Mouse (Mus musculus) CH12F3 (cell line): ENCODE results near the gene Amot.

Source experiments
- in situ Hi-C: fragments of 300-500 bp; cut with MboI; formaldehyde crosslinking; loops from 2 replicates; pipeline ENCODE4 v1.14.3; 2020; ENCODE audit warnings: low sequenced_read_pairs

Amot gene

GRCm38 (mm10) chrX:145482383-145482782 lies 22.6 kb downstream of the Amot start:
- in situ Hi-C loops: no loop called here

DNA sequence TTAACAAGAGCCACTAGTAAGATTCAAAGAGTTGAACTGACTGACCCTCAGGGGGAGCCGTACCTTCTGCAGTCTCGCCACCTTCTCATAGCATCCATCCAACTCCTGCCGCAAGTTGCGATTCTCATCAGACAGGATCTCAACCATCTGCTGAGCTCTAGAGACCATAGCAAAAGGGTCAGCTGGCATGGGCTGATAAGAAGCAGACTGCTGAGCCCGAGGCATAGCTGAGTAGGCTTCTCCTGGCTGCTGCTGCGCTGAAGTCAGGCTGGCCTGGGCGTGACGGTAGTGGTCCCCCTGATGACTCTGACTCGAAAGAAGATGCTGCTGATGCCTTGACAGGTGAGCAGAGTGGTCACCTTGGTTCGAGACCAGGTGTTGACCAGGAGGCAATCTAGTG lies 25.0 kb downstream of the Amot start:
- in situ Hi-C loops: no loop called here

DNA sequence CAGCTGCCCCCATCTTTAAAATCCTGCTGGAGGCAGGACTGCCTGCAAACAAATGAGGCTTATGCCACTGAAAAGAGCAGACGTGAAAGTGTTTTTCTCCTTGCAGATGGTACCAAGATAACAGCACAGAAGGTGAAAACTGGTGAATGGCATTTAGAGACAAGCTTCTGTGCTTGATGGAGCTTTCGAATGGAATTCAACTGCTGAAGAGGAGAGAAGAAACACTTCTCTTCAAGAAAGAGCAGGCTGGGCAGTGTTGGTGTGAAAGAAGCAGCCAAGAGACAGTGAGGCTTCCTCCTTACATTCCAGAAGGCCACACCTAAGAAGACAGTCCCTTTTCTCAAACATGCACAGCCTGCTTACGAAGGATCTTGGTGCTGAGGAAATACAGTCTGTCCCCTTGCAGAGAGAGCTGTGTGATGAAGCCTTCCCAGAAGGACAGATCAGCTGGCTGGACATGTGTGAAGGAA lies 27.2 kb downstream of the Amot start:
- in situ Hi-C loops: no loop called here

DNA sequence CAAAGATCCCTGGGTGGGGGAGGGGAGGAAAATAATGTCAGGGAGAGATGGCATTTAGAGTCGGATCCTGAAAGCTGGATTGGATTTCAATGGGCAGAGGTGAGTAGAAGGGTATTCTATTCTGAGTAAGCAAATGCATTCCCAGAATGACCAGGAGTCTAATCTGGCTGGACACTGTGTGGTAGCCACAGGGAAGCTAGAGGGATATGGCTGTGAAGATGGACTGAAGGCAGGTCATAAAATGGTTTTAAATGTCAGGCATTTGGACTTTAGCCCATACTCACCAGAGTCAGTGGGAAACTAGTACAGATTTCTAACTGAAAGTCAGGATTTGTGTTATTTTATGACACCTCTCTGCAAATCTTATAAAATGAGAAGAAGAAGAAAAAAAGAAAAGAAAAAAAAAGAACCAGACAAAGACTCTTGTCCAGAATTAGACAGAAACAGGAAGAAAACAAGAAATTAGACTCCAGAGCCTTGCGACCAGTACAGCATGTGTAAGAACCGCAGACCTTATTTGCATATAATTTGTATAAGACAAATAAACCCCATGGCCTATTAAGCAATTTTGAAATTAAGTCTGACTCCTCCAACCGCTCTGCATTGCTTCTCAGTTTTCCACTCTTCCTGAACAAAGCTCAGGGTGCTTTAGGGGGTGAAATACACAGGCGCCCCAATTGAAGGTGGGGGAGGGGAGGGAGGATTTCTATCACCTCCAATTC lies 27.8 kb downstream of the Amot start:
- in situ Hi-C loops: no loop called here

GRCm38 (mm10) chrX:145468264-145468663 lies 36.7 kb downstream of the Amot start:
- in situ Hi-C loops: no loop called here

GRCm38 (mm10) chrX:145463524-145463923 lies 41.5 kb downstream of the Amot start:
- in situ Hi-C loops: no loop called here

GRCm38 (mm10) chrX:145461339-145461738 lies 43.6 kb downstream of the Amot start:
- in situ Hi-C loops: no loop called here

- in situ Hi-C loops: no loop called here
These were observed 48.7 kb downstream of the Amot start for GRCm38 (mm10) chrX:145456251-145456650.

GRCm38 (mm10) chrX:145455629-145456028 lies 49.4 kb downstream of the Amot start:
- in situ Hi-C loops: no loop called here

DNA sequence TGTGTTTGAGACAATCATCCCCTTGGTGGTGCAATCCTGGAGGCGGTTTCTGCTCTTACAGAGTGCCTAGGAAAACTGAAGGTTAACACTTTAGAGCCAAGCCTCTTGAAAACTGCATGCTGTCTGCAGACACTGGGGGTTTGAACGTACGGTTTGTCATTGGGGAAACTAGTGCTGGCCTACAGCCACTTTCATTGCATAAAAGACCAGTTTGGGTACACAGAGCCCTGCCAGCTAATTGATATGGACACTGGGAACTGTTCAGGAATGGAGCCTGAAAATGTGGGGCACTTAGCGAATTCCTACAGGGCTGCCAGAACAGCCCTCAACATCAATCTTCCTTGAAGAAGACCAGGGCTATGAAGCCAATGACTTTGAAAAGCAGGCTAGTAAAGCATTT lies 50.2 kb downstream of the Amot start:
- in situ Hi-C loops: no loop called here

DNA sequence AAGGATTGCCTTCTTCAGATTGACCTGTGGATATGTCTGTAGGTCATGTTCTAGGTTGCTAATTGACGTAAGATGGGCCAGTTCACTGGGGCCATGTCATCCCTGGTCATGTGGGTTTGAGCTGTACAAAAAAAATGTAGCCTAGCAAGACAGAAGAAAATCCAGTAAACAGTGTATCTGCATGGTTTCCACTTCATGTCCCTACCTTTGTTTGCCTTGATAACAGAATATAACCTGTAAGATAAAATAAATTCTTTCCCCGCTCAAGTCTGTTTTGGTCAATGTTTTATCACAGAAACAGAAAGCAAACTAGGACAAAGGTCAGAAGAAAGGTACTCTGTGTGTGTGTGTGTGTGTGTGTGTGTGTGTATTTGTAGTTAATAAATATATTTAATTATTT lies 63.5 kb downstream of the Amot start:
- in situ Hi-C loops: no loop called here

DNA sequence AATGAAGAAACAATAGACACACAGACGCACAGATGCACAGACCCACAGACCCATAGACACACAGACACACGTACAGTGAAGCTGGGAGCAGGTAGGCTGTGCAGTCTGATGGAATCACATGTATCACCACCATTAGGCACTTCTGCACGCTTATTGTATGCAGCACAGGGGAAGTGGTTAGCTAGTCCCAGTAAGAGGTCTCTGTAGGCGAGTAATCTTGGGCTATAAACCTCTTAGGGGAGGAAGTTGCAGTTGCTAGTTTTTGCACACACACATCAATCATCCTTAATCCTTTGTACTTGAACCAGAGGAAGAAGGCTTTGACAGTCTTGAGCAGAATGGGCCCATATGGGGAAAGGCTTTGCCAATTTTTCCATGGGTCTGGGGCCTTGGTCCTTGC lies 71.3 kb downstream of the Amot start:
- in situ Hi-C loops: no loop called here

DNA sequence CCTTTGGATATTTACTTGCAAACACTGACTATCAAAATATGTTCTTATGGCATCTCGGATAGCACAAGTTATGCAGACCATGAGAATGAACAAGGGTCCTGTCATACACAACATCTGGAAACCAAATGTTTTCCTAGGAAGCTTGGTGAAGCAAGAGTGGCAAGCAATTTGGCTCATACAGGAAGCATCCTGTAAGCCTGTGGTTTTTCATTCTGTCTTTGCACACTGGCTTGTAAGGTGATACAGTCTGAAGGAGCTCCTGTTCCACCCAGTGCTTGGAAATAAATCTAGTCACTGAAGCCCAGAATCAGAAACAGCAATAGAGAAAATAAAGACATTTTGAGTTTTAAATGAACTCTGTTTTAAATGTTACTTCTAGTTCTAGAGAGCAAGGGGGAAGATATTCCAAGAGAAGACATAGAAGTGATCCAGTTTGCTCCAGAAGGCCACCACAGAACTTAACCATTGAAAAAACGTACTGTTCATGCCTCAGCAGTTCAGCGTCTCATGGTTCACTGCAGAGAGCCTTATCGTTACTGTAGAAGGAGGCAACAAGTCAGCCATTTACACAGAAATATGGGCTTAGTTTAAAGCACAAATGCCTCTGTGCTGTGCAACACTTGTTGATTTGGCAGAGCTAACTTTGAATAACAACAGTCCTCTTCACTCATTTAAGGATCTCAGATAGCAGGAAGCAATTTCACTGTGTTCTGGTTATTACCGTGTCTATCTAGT lies 74.0 kb downstream of the Amot start:
- in situ Hi-C loops: no loop called here

- in situ Hi-C loops: no loop called here
These were observed 76.2 kb downstream of the Amot start for GRCm38 (mm10) chrX:145428811-145429210.

GRCm38 (mm10) chrX:145424026-145424425 lies 81.0 kb downstream of the Amot start:
- in situ Hi-C loops: no loop called here

- in situ Hi-C loops: no loop called here
These were observed 90.7 kb downstream of the Amot start for GRCm38 (mm10) chrX:145414319-145414718.

DNA sequence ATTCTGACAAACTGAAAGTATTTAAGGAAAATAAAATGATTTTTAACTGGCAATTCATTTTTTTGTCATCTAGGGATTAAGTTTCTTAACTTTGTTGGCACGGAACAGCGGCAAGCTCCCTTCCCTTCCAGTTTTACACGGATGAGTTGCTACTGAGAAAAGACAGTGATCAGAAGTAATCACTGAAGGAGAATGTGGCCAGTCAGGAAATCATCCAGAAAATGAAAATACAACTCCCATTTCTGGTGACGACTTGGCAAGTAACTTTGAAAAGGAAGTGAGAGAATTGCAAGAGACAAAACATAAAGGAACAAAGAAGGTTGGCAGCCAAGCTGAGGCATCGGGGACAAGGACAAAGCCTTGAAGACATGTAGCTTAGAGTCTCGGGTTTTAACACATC lies 93.6 kb downstream of the Amot start:
- in situ Hi-C loops: no loop called here

GRCm38 (mm10) chrX:145406052-145406451 lies 98.9 kb downstream of the Amot start:
- in situ Hi-C loops: no loop called here

- in situ Hi-C loops: no loop called here
These were observed 103.1 kb downstream of the Amot start for GRCm38 (mm10) chrX:145401926-145402325.

DNA sequence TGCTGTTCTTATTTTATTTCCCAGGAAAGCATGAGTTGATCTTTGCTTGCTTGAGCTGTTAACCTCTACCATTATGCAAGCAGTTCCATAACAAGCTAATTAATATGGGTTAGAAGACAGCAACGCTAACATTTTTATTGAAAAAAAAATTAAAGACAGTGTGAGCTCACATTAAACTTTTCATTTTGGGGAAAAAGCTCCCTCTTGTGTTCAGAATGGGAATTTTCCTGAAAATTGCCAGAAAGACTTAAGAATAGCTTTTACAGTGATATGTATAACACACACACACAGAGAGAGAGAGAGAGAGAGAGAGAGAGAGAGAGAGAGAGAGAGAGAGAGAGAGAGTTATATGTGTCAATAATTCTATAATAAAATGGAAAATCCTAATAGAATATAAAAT lies 105.7 kb downstream of the Amot start:
- in situ Hi-C loops: no loop called here
